Mouse (Mus musculus): ENCODE results near the gene Tlcd2. TPM values are rescaled to one million over a fixed set of nuclear protein-coding genes. Genes with fewer than 3 reads are reported as not detected.

Tlcd2 gene
- polyA plus RNA-seq, 1 experiment from 2014 or later, result 10.6 TPM

- Histone ChIP-seq H3K27ac (replicated peaks) (no peak overlapping the region), H3K27me3 (ENCODE audit: low read depth, poor library complexity, severe bottlenecking) (peaks cover 13% of the 10 kb centered on the region), H3K4me1 (peaks cover 1% of the 10 kb centered on the region), H3K36me3 (no peaks in the 10 kb centered on the region), H3K4me3 (no peak overlapping the region), H3K9me3 (replicated peaks) (no peaks in the 10 kb centered on the region)
- WGBS, result 73% methylated on average over 7 of the region's 7 CpGs
- no peak for DNase-seq (ENCODE audit: low spot score)
Observed at GRCm38 (mm10) chr11:75473376-75473775, 11.9 kb downstream of the Tlcd2 start.

- Histone ChIP-seq H3K4me1 (peaks cover 13% of the 10 kb centered on the region), H3K27me3 (ENCODE audit: low read depth, poor library complexity, severe bottlenecking) (no peaks in the 10 kb centered on the region), H3K4me3 (peak overlapping the region; percentile 99), H3K9me3 (replicated peaks) (no peaks in the 10 kb centered on the region), H3K36me3 (peaks cover 35% of the 10 kb centered on the region), H3K27ac (replicated peaks) (peak overlapping the region; percentile 97)
- no peak for DNase-seq (ENCODE audit: low spot score)
- 26% methylated on average over 3 of the region's 3 CpGs for WGBS
Observed at GRCm38 (mm10) chr11:75486192-75486591, 24.7 kb downstream of the Tlcd2 start.

GRCm38 (mm10) chr11:75486601-75487285 lies 25.2 kb downstream of the Tlcd2 start, which contains the start of gene Prpf8:
Gene Prpf8, plus strand, starts transcription at chr11:75486816.
- Histone ChIP-seq H3K36me3 (peaks cover 40% of the 10 kb centered on the region), H3K4me3 (peak within 1 kb of the TSS; percentile 99), H3K9me3 (replicated peaks) (no peaks in the 10 kb centered on the region), H3K27me3 (ENCODE audit: low read depth, poor library complexity, severe bottlenecking) (no peaks in the 10 kb centered on the region), H3K4me1 (peaks cover 13% of the 10 kb centered on the region), H3K27ac (replicated peaks) (peak within 1 kb of the TSS; percentile 97)
- peak; percentile 96 for DNase-seq (ENCODE audit: low spot score)
- WGBS, result under 1% methylated on average over 52 of the region's 52 CpGs

- 56% methylated on average over 6 of the region's 6 CpGs for WGBS
- DNase-seq (ENCODE audit: low spot score), result no peak
- H3K36me3 ChIP-seq, result peaks cover 48% of the 10 kb centered on the region
- peak overlapping the region; percentile 99 for H3K4me3 ChIP-seq
- H3K27me3 ChIP-seq (ENCODE audit: low read depth, poor library complexity, severe bottlenecking), result no peaks in the 10 kb centered on the region
- H3K9me3 ChIP-seq (replicated peaks), result no peaks in the 10 kb centered on the region
- H3K4me1 ChIP-seq, result peaks cover 13% of the 10 kb centered on the region
- H3K27ac ChIP-seq (replicated peaks), result peak overlapping the region; percentile 97
Observed at GRCm38 (mm10) chr11:75487496-75487895, 26.0 kb downstream of the Tlcd2 start.

GRCm38 (mm10) chr11:75494296-75495049 lies 33.0 kb downstream of the Tlcd2 start:
- WGBS, result 95% methylated on average over 10 of the region's 10 CpGs
- Histone ChIP-seq H3K4me3 (no peak overlapping the region), H3K9me3 (replicated peaks) (no peaks in the 10 kb centered on the region), H3K27ac (replicated peaks) (no peak overlapping the region), H3K36me3 (peaks cover 100% of the 10 kb centered on the region), H3K27me3 (ENCODE audit: low read depth, poor library complexity, severe bottlenecking) (no peaks in the 10 kb centered on the region), H3K4me1 (no peaks in the 10 kb centered on the region)
- no peak for DNase-seq (ENCODE audit: low spot score)

- no peaks in the 10 kb centered on the region for H3K4me1 ChIP-seq
- H3K27ac ChIP-seq (replicated peaks), result no peak overlapping the region
- no peak overlapping the region for H3K4me3 ChIP-seq
- no peak for DNase-seq (ENCODE audit: low spot score)
- H3K9me3 ChIP-seq (replicated peaks), result no peaks in the 10 kb centered on the region
- WGBS, result 95% methylated on average over 1 of the region's 1 CpGs
- H3K36me3 ChIP-seq, result peaks cover 100% of the 10 kb centered on the region
- no peaks in the 10 kb centered on the region for H3K27me3 ChIP-seq (ENCODE audit: low read depth, poor library complexity, severe bottlenecking)
Observed at GRCm38 (mm10) chr11:75498126-75498525, 36.6 kb downstream of the Tlcd2 start.

GRCm38 (mm10) chr11:75508162-75508561 lies 46.6 kb downstream of the Tlcd2 start:
- DNase-seq (ENCODE audit: low spot score), result no peak
- 93% methylated on average over 4 of the region's 4 CpGs for WGBS
- Histone ChIP-seq H3K9me3 (replicated peaks) (no peaks in the 10 kb centered on the region), H3K36me3 (peaks cover 67% of the 10 kb centered on the region), H3K4me1 (peaks cover 26% of the 10 kb centered on the region), H3K27me3 (ENCODE audit: low read depth, poor library complexity, severe bottlenecking) (no peaks in the 10 kb centered on the region), H3K4me3 (no peak overlapping the region), H3K27ac (replicated peaks) (no peak overlapping the region)

GRCm38 (mm10) chr11:75508904-75509303 lies 47.4 kb downstream of the Tlcd2 start:
- no peak for DNase-seq (ENCODE audit: low spot score)
- Histone ChIP-seq H3K4me3 (no peak overlapping the region), H3K36me3 (peaks cover 60% of the 10 kb centered on the region), H3K4me1 (peaks cover 26% of the 10 kb centered on the region), H3K9me3 (replicated peaks) (no peaks in the 10 kb centered on the region), H3K27ac (replicated peaks) (no peak overlapping the region), H3K27me3 (ENCODE audit: low read depth, poor library complexity, severe bottlenecking) (no peaks in the 10 kb centered on the region)
- WGBS, result 81% methylated on average over 8 of the region's 8 CpGs

GRCm38 (mm10) chr11:75509741-75510626 lies 48.5 kb downstream of the Tlcd2 start, which contains the start of gene Rilp:
Gene Rilp, plus strand, starts transcription at chr11:75510094.
- Histone ChIP-seq H3K27me3 (ENCODE audit: low read depth, poor library complexity, severe bottlenecking) (no peaks in the 10 kb centered on the region), H3K4me1 (peaks cover 26% of the 10 kb centered on the region), H3K9me3 (replicated peaks) (no peaks in the 10 kb centered on the region), H3K27ac (replicated peaks) (peak within 1 kb of the TSS; percentile 82), H3K36me3 (peaks cover 49% of the 10 kb centered on the region), H3K4me3 (peak within 1 kb of the TSS; percentile 70)
- WGBS, result 3% methylated on average over 43 of the region's 43 CpGs
- DNase-seq (ENCODE audit: low spot score), result peak; percentile 21

- WGBS, result 2% methylated on average over 24 of the region's 24 CpGs
- DNase-seq (ENCODE audit: low spot score), result peak; percentile 93
- no peaks in the 10 kb centered on the region for H3K27me3 ChIP-seq (ENCODE audit: low read depth, poor library complexity, severe bottlenecking)
- peaks cover 26% of the 10 kb centered on the region for H3K4me1 ChIP-seq
- peak overlapping the region; percentile 70 for H3K4me3 ChIP-seq
- H3K27ac ChIP-seq (replicated peaks), result peak overlapping the region; percentile 82
- H3K36me3 ChIP-seq, result peaks cover 42% of the 10 kb centered on the region
- H3K9me3 ChIP-seq (replicated peaks), result no peaks in the 10 kb centered on the region
Observed at GRCm38 (mm10) chr11:75510627-75510993, 49.1 kb downstream of the Tlcd2 start.

- peaks cover 26% of the 10 kb centered on the region for H3K4me1 ChIP-seq
- H3K4me3 ChIP-seq, result peak overlapping the region; percentile 70; the same call in 1 of the 2 replicates
- H3K27me3 ChIP-seq (ENCODE audit: low read depth, poor library complexity, severe bottlenecking), result no peaks in the 10 kb centered on the region
- H3K27ac ChIP-seq (replicated peaks), result no peak overlapping the region; the same call in 1 of the 2 replicates
- peaks cover 36% of the 10 kb centered on the region for H3K36me3 ChIP-seq
- H3K9me3 ChIP-seq (replicated peaks), result no peaks in the 10 kb centered on the region
- DNase-seq (ENCODE audit: low spot score), result no peak
- 82% methylated on average over 6 of the region's 6 CpGs for WGBS
Observed at GRCm38 (mm10) chr11:75511213-75511612, 49.7 kb downstream of the Tlcd2 start.

- DNase-seq (ENCODE audit: low spot score), result no peak
Observed at GRCm38 (mm10) chr11:75512301-75513018, 50.9 kb downstream of the Tlcd2 start.

More at GRCm38 (mm10) chr11:75512301-75513018, 50.9 kb downstream of the Tlcd2 start:
- H3K4me1 ChIP-seq, result peaks cover 26% of the 10 kb centered on the region
- H3K27me3 ChIP-seq (ENCODE audit: low read depth, poor library complexity, severe bottlenecking), result no peaks in the 10 kb centered on the region
- H3K9me3 ChIP-seq (replicated peaks), result no peaks in the 10 kb centered on the region
- peaks cover 25% of the 10 kb centered on the region for H3K36me3 ChIP-seq
- H3K4me3 ChIP-seq, result no peak overlapping the region
- 81% methylated on average over 9 of the region's 9 CpGs for WGBS
- H3K27ac ChIP-seq (replicated peaks), result no peak overlapping the region

Measured in midbrain, embryonic 10.5 days (tissue).